Comparison of ENCODE assay signal across 37 mouse cellular contexts in the genomic region with DNA sequence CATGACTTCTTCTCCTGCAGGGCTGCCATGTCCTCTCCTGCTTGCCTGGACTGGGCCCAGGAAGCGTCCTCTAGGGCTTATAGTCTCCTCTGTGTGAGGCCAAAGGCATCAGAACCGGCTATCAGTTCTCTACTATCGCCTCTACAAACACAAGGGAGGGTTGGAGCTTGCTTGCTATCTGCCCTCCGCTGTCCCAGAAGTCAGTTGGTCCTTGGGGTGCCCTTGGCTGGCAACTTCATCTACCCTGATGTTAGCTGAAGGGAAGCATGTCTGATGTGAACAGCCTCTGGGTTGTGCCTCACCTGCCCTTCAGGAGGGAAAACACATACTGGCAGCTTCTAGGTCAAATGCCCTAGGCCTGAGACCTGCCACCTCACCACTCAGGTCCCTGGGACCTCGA. TPM values are rescaled to one million over a fixed set of nuclear protein-coding genes. Genes with fewer than 3 reads are reported as not detected.
"Had no signal": no experiment of that assay in that cellular context is flagged by ENCODE, and none has a peak within 500 bp of the region (broad histone marks: within the 10 kb centered on the region; RNA-seq: fewer than 3 reads in every experiment).

Gene Atp4b (minus strand): TSS at position 101 of the 400 bp plus-strand sequence.

- H3K4me3 ChIP-seq: heart, adult 2 months; heart, embryonic 12.5 days; hindbrain, embryonic 10.5 days; hindbrain, embryonic 12.5 days; intestine, embryonic 15.5 days; left cerebral cortex, adult 2 months; limb, embryonic 13.5 days; limb, embryonic 15.5 days had no signal

- H3K27ac ChIP-seq: heart, adult 2 months; hindbrain, embryonic 10.5 days; hindbrain, embryonic 12.5 days; hindbrain, embryonic 14.5 days; intestine, embryonic 15.5 days; left cerebral cortex, adult 2 months; limb, embryonic 13.5 days; limb, embryonic 15.5 days had no signal

- H3K9me3 ChIP-seq: heart, embryonic 12.5 days; hindbrain, embryonic 10.5 days; hindbrain, embryonic 12.5 days; intestine, embryonic 15.5 days; limb, embryonic 13.5 days; limb, embryonic 15.5 days had no signal

- DNase-seq: gastrocnemius, postnatal 14 days; gastrocnemius, postnatal 36 days; heart, adult 11 months; heart, adult 2 months; heart, postnatal 10 days; heart, postnatal 4 days; kidney, adult 18-20 months; kidney, adult 8-10 months; kidney, postnatal 10 days; kidney, postnatal 36 days; layer of hippocampus, adult 9-11 months; layer of hippocampus, postnatal 36 days had no signal

- H3K27me3 ChIP-seq: heart, embryonic 12.5 days; hindbrain, embryonic 12.5 days; intestine, embryonic 15.5 days; limb, embryonic 13.5 days; limb, embryonic 15.5 days had no signal

- H3K9ac ChIP-seq: heart, embryonic 12.5 days; hindbrain, embryonic 12.5 days; hindbrain, embryonic 14.5 days; intestine, embryonic 15.5 days; limb, embryonic 13.5 days; limb, embryonic 15.5 days had no signal

- H3K4me2 ChIP-seq: heart, embryonic 12.5 days; hindbrain, embryonic 12.5 days; hindbrain, embryonic 14.5 days; intestine, embryonic 15.5 days; limb, embryonic 13.5 days; limb, embryonic 15.5 days had no signal

- ATAC-seq: hindbrain, embryonic 16.5 days; inflammation-experienced regulatory T-cells, adult 6 months; intestine, embryonic 15.5 days; intestine, postnatal 0 days had no signal

- H3K36me3 ChIP-seq: heart, embryonic 12.5 days; hindbrain, embryonic 10.5 days; hindbrain, embryonic 12.5 days; intestine, embryonic 15.5 days; limb, embryonic 13.5 days; limb, embryonic 15.5 days had no signal

- H3K4me1 ChIP-seq: heart, embryonic 12.5 days; hindbrain, embryonic 10.5 days; hindbrain, embryonic 12.5 days; intestine, embryonic 15.5 days; limb, embryonic 13.5 days; limb, embryonic 15.5 days had no signal

RNA-seq across cellular contexts. Expression of gene Atp4b, which starts in this region (rescaled TPM):
- total RNA-seq: gastrocnemius, adult 18-20 months; gastrocnemius, adult 8-10 months; gastrocnemius, postnatal 14 days; gastrocnemius, postnatal 36 days; heart, adult 2 months; heart, postnatal 10 days; heart, postnatal 25 days; heart, postnatal 4 days; layer of hippocampus, adult 18-20 months; layer of hippocampus, adult 8-10 months; layer of hippocampus, postnatal 14 days; layer of hippocampus, postnatal 36 days; left cerebral cortex, adult 2 months; left cerebral cortex, postnatal 14 days; left cerebral cortex, postnatal 36 days; liver, adult 2 months had no signal
- polyA plus RNA-seq: heart, embryonic 12.5 days; heart, embryonic 14.5 days; heart, embryonic 16.5 days; hindbrain, embryonic 12.5 days; hindbrain, embryonic 14.5 days; hindbrain, embryonic 16.5 days; inflammation-experienced regulatory T-cells, adult 6 months; intestine, embryonic 15.5 days; intestine, postnatal 0 days; kidney, embryonic 14.5 days; kidney, embryonic 16.5 days; limb, embryonic 11.5 days; limb, embryonic 13.5 days; limb, embryonic 15.5 days; liver, adult 2 months had no signal
